Mouse (Mus musculus) kidney, adult 2 months (tissue): ENCODE measurements around the gene Prim2.

ENCODE experiments used
- CTCF ChIP-seq: fragments of 200-500 bp; conservative IDR thresholded peaks from 2 replicates; pipeline ENCODE4 v1.5.1; 2011; ENCODE audit warnings: low read depth, mild to moderate bottlenecking, control low read depth, low read length, moderate library complexity, mixed read lengths; ENCODE audit not compliant: insufficient read depth, insufficient read length
- POLR2A ChIP-seq: fragments of 200-500 bp; IDR thresholded peaks from one replicate; pipeline ENCODE4 v1.6.1; 2011; ENCODE audit warnings: low read depth, low read length, control low read depth

DNA sequence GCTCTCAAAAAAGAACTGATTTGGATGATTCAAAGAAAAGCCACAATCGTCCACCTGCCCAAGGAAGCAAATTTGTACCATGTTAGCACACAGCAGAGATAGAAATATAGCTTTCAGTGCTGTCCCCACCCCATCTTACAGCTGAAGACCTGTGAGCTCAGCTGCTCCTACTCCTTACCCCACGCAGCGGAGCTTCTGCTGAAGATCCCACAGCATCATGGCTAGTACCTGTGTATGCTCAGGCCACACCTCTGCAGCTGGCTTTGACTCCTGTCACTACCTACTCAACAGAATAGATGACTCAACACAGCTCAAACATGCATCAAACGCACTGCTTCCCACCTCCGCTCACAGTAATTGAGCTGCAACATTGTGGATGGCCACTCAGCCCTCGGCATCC lies 215.3 kb downstream of the Prim2 start:
- TF ChIP-seq CTCF (no peak), POLR2A (no peak)
